Mouse (Mus musculus): ENCODE data around the gene Gse1.

The Gse1 gene

GRCm38 (mm10) chr8:120300601-120301141 lies 72.4 kb downstream of the Gse1 start:
- no peak for DNase-seq (ENCODE audit: low read depth)

DNA sequence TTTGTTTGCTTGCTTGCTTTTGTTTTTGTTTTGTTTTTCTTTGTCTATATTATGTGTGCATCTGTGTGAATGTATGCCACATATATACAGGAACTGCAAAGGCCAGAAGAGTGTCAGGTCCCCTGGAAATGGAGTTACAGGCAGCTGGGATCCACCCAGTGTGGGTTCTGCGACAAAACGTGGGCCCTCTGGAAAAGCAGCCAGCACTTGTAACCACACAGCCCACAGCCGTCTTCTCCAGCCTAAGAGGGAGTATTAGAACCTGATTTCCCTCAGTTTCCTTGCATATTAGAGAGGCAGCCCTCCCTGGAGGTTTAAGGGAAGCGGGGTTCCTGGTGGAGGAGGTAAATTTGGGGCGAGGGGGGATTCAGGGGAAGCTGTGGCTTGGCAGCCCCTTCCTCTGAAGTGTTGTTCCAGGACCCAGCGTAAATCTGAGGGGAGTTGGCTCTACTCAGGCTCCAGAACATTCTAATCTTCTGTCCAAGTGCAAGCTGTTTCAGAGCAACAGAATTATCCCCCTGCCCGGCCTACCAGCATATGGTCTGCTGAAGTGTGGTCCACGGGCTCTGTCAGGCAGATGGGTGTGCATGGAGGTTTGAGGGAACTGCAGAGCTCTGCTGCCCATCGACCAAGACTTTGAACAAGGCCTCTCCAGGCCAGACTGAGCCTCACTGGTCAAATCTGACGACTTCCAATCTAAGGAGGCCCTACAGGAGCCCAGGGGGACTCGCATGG lies 74.9 kb downstream of the Gse1 start:
- DNase-seq (ENCODE audit: low read depth) = no peak

- DNase-seq (ENCODE audit: low read depth) = no peak
These were observed 75.8 kb downstream of the Gse1 start for GRCm38 (mm10) chr8:120304097-120304496.

DNA sequence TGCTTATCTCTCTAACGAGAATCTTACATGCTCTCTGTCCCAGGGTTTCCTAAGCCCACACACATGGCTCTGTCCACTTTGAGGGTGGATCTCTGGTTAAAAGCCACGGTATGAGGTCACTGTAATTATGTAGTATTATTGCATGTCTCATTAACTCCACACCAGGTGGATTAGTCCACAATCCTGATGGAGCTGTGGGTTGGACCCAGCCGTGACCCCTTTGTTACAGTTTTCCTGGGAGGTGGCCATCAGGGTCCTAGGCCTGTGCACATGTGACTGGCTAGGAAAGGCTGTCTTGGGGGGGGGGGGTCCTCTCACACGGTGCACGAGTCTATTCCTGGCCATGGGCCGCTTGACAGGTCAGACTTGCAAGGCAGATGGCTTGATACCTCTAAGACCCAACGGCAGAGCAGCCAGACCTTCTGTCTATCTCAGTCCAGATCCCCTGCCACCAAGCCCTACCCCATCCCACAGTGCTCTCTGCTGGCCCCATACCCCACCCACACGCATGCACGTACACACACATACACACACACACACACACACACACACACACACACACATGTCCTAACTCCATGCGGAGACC lies 77.6 kb downstream of the Gse1 start:
- no peak for DNase-seq (ENCODE audit: low read depth)

DNA sequence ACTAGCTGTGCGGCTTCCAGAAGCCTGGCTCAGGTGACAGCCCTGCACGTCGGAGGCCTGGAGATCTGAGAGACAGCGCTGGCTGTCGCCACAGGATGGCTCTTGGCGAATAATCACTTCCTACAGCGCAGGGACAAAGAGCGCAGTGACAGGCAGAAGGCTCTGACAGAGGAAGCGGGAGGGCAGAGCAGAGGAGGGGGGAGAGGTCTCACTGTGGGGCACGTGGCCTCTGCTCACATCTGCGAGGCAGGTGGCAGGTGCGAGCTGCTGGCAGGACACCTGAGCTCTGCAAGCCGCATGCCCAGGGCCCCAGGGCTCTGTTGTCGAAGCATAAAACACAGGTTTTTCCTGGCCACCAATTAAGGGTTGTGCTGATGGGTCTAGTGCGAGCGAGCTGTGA lies 78.8 kb downstream of the Gse1 start:
- no peak for DNase-seq (ENCODE audit: low read depth)

- DNase-seq (ENCODE audit: low read depth) = no peak
These were observed 79.3 kb downstream of the Gse1 start for GRCm38 (mm10) chr8:120307528-120307927.

- DNase-seq (ENCODE audit: low read depth) = no peak
These were observed 79.9 kb downstream of the Gse1 start for GRCm38 (mm10) chr8:120308131-120308530.

DNA sequence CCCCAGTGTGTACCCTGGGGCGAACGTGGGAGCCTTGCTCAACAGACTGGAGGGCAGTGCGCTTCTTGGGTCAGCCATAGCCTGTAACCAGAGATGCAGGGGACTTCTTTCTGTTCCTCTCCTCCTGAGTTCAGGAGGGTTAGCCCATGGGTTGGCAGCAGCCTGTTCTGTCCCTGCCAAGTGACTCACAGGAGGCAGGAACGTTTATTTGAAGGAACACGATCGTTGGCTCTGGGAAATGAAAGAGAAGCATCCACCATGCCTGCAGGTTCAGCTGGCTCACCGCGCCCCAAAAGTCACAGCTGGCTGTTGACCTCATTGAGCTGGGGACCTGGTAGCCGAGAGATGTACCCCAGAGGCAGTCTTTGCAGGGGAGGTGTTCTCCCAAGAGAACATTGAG lies 80.3 kb downstream of the Gse1 start:
- DNase-seq (ENCODE audit: low read depth) = peak; percentile 70

- no peak for DNase-seq (ENCODE audit: low read depth)
These were observed 81.1 kb downstream of the Gse1 start for GRCm38 (mm10) chr8:120309326-120309725.

DNA sequence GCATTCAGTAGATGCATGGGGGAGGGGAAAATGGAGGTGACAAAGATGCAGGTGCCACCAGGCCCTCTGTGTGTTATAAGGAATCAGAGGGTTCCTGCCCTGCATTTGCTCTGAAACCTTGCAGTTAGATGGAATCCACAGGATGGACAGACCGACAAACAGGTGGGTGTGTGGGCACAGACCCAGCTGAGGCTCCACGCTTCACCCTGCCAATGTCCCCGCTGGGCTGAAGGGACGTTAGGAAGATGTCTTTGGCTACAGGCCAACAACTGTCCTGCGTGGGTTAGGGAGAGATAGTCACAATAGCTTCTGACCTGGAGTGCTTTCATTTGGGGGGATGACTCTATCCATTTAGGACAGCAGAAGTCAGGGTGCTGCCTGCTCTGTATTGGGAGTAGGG lies 81.8 kb downstream of the Gse1 start:
- DNase-seq (ENCODE audit: low read depth) = no peak

- no peak for DNase-seq (ENCODE audit: low read depth)
These were observed 84.2 kb downstream of the Gse1 start for GRCm38 (mm10) chr8:120312452-120312851.

DNA sequence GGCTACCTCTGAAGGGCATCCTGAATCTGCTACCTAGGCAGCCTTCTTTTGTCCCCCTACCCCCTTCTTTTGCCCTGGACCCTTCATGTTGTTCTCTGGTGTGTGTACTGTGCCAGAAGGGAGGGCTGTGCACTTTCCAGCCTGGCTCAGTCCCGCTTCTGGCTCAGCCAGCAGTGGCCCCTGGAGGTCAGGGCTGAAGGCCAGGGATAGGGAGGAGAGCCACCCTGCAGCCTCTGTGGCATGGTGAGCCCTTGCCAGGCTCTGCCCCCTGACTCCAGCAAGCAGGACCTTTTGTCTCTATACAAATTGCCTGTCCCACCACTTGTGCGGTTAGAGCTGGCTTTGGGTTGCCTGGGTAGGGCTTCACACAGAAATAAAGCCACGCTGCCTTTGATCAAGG lies 85.4 kb downstream of the Gse1 start:
- no peak for DNase-seq (ENCODE audit: low read depth)

DNA sequence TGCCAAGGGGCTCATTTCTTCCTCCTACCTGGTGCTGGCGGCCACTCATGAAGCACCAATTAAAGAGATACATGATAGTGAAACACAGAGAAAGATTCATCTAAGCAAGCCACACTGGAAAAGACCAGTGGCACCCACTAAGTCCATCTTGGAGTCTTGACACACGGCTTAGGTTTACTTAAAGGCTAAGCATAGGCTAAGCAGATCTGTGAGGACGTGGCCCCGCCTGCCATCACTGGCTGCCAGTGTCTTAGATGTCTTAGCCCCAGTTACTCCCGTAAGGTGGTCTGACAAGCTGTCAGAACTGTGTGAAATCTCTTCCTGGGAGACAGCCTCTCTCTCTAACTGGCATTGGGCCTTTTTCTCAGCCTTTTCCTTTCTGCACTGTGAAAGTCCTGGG lies 86.7 kb downstream of the Gse1 start:
- DNase-seq (ENCODE audit: low read depth) = no peak

DNA sequence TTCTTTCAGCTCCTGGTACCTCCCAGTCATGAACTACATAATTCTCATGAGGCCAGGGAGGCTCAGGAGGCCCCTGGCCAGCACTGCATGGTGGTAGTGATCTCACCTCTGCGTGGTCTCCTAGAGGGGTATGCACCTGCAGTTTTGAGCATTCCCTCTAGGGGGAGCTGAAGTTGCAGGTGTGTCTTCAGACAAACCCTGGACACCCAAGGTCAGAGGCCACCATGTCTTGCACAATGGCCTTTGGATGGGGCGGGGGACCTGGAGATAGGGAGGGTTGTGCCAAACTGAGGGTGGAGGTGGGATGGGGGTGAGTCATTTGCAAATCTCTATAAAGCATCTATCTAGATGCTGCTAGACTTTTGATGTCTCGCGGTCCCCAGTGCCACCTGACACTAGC lies 87.4 kb downstream of the Gse1 start:
- DNase-seq (ENCODE audit: low read depth) = no peak

- DNase-seq (ENCODE audit: low read depth) = no peak
These were observed 88.5 kb downstream of the Gse1 start for GRCm38 (mm10) chr8:120316707-120317106.

GRCm38 (mm10) chr8:120317118-120317824 lies 89.0 kb downstream of the Gse1 start:
- no peak for DNase-seq (ENCODE audit: low read depth)

- DNase-seq (ENCODE audit: low read depth) = peak; percentile 61
These were observed 90.3 kb downstream of the Gse1 start for GRCm38 (mm10) chr8:120318476-120318991.

GRCm38 (mm10) chr8:120319449-120319848 lies 91.2 kb downstream of the Gse1 start:
- no peak for DNase-seq (ENCODE audit: low read depth)

DNA sequence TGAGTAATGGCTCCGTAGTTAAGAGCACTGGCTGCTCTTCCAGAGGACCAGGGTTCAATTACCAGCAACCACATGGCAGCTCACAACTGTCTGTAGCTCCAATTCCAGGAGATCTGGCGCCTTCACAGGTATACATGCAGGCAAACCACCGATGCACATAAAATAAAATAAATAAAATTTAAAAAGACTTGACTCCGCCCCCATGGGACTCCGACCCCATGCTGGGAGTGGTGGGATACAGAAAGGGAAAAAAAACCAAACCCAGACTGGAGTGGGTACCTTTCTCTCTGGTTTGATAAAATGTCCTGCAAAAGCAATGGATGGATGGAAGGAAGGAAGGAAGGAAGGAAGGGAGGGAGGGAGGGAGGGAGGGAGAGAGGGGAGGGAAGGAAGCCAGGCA lies 91.9 kb downstream of the Gse1 start:
- no peak for DNase-seq (ENCODE audit: low read depth)

DNA sequence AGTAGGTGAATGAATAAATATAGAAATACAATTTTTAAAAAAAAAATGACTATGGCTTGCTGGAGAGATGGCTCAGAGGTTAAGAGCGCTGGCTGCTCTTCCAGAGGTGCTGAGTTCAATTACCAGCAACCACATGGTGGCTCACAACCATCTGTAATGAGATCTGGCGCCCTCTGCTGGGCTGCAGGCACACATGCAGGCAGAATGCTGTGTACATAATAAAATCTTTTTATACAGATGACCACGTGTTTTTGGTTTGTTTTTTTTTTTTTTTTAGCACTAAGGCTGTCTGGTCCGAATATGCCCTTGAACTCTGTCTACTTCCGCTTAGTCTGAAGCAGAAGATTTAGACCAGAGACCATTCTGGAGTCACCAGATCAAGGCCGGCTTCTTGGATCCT lies 93.5 kb downstream of the Gse1 start:
- DNase-seq (ENCODE audit: low read depth) = no peak

GRCm38 (mm10) chr8:120322956-120323448 lies 94.7 kb downstream of the Gse1 start:
- peak; percentile 58 for DNase-seq (ENCODE audit: low read depth)

- DNase-seq (ENCODE audit: low read depth) = no peak
These were observed 96.3 kb downstream of the Gse1 start for GRCm38 (mm10) chr8:120324555-120324954.

Data from fibroblast of lung, adult 2 months (primary cell).